Comparison of ENCODE assay signal across 16 mouse cellular contexts in the genomic region with DNA sequence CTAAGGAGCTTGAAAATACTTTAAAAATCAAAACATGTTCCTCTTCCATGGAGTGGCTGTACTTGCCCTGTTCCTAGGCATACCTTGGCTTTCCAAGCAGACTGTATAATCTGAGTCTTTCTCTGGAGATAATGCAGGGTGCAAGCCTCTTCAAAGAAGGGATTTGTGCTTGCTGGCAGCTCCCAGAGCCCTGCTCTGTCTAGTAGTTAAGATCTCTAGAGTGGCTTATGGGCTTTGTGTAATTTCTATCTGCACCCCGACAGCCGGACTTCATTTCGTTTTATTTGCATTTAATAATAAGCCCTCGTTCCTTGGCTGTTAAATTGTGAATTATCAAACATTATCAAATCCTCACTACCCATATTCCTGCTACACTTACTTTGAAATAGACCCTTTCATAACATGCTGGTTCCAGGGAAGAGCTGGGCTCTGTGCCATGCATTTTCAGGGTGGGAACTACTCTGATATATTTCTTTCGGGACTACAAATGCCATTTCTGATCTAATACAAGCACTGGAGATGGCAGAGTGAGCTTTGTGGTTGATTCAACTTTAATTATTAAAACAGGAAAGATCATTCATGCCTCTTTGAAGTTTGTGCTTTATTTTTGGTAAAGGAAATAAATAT.
A peak's percentile ranks its signal among the peaks of the same experiment; 100 is the strongest.
DNase-seq lines count a peak whose midpoint lies in the region; ATAC-seq and TF ChIP-seq lines count a peak whose summit lies in the region.
"Had no signal": no experiment of that assay in that cellular context is flagged by ENCODE, and none has a peak within 500 bp of the region (broad histone marks: within the 10 kb centered on the region; RNA-seq: fewer than 3 reads in every experiment).

No protein-coding gene starts in this region.

- H3K4me2 ChIP-seq in hindbrain, embryonic 16.5 days (ENCODE audit: low read length): no peak overlapping the region
- no peak overlapping the region for H3K4me2 ChIP-seq in stomach, postnatal 0 days (replicated peaks; ENCODE audit: low read depth)
- H3K4me2 ChIP-seq: neural tube, embryonic 13.5 days had no signal

- H3K4me1 ChIP-seq in hindbrain, embryonic 16.5 days (ENCODE audit: control insufficient read depth, insufficient read depth, low read depth, low read length): peaks cover 3% of the 10 kb centered on the region; the same call in 1 of the 2 replicates
- H3K4me1 ChIP-seq in hindbrain, embryonic 10.5 days (replicated peaks): no peaks in the 10 kb centered on the region
- no peaks in the 10 kb centered on the region for H3K4me1 ChIP-seq in stomach, postnatal 0 days (replicated peaks; ENCODE audit: control insufficient read depth, insufficient read depth)

- TF ChIP-seq EP300 in stomach, postnatal 0 days (optimal IDR thresholded peaks at IDR 0.05): no peak

- DNase-seq in cerebellum, postnatal 10 days: peak; percentile 30 to 55
- no peak for DNase-seq in cerebellum, adult 8-10 months
- no peak for DNase-seq in hindbrain, embryonic 10.5 days (ENCODE audit: low spot score)
- peak; percentile 19 for DNase-seq in right cerebral cortex, postnatal 14 days
- no peak for DNase-seq in right cerebral cortex, postnatal 36 days (ENCODE audit: low spot score in 2 of 2)
- DNase-seq in kidney, postnatal 25 days: no peak
- DNase-seq in stomach, postnatal 0 days (ENCODE audit: low spot score): no peak
- DNase-seq: adrenal gland, adult 8-10 months; cerebellum, adult 9-10 months; kidney, adult 18-20 months; kidney, postnatal 4 days; lung, postnatal 36 days; thymus, adult 2 months had no signal

- H3K4me3 ChIP-seq in hindbrain, embryonic 16.5 days (ENCODE audit: low read length): no peak overlapping the region
- no peak overlapping the region for H3K4me3 ChIP-seq in hindbrain, embryonic 10.5 days
- no peak overlapping the region for H3K4me3 ChIP-seq in stomach, postnatal 0 days (ENCODE audit: low read depth, low read length)
- H3K4me3 ChIP-seq: erythroblast, embryonic 14.5 days; neural tube, embryonic 13.5 days had no signal

- no peaks in the 10 kb centered on the region for H3K9me3 ChIP-seq in hindbrain, embryonic 16.5 days (ENCODE audit: control insufficient read depth, low read length)
- no peaks in the 10 kb centered on the region for H3K9me3 ChIP-seq in hindbrain, embryonic 10.5 days
- no peaks in the 10 kb centered on the region for H3K9me3 ChIP-seq in stomach, postnatal 0 days (ENCODE audit: control insufficient read depth, low read length)
- H3K9me3 ChIP-seq: neural tube, embryonic 13.5 days had no signal

- no peaks in the 10 kb centered on the region for H3K36me3 ChIP-seq in hindbrain, embryonic 16.5 days (ENCODE audit: control insufficient read depth, insufficient read depth, low read length)
- H3K36me3 ChIP-seq in hindbrain, embryonic 10.5 days: no peaks in the 10 kb centered on the region
- no peaks in the 10 kb centered on the region for H3K36me3 ChIP-seq in stomach, postnatal 0 days (ENCODE audit: control insufficient read depth, insufficient read depth, low read length)
- H3K36me3 ChIP-seq: neural tube, embryonic 13.5 days had no signal

- 47% methylated on average over 5 of the region's 5 CpGs for WGBS in hindbrain, embryonic 16.5 days
- WGBS in hindbrain, embryonic 10.5 days: 92% methylated on average over 5 of the region's 5 CpGs
- WGBS in stomach, postnatal 0 days: 45% methylated on average over 5 of the region's 5 CpGs

- H3K27me3 ChIP-seq in hindbrain, embryonic 16.5 days (replicated peaks; ENCODE audit: control insufficient read depth, insufficient read depth, low read length): no peaks in the 10 kb centered on the region
- H3K27me3 ChIP-seq in hindbrain, embryonic 10.5 days (ENCODE audit: insufficient read depth, poor library complexity, severe bottlenecking): no peaks in the 10 kb centered on the region
- no peaks in the 10 kb centered on the region for H3K27me3 ChIP-seq in stomach, postnatal 0 days (ENCODE audit: control insufficient read depth, insufficient read depth, low read length)
- H3K27me3 ChIP-seq: neural tube, embryonic 13.5 days had no signal

- no peak for TF ChIP-seq CTCF in stomach, postnatal 0 days (IDR thresholded peaks at IDR 0.05; ENCODE audit: low read depth)

- peak overlapping the region; percentile 12; the same call in 1 of the 2 replicates for H3K27ac ChIP-seq in hindbrain, embryonic 16.5 days (ENCODE audit: low read depth, low read length)
- no peak overlapping the region for H3K27ac ChIP-seq in hindbrain, embryonic 10.5 days
- H3K27ac ChIP-seq in stomach, postnatal 0 days (replicated peaks): no peak overlapping the region
- H3K27ac ChIP-seq: neural tube, embryonic 13.5 days had no signal

- peak; percentile 42; the same call in 1 of the 2 replicates for ATAC-seq in hindbrain, embryonic 16.5 days
- no peak for ATAC-seq in stomach, postnatal 0 days (ENCODE audit: low FRiP score, low TSS enrichment)

- no peak overlapping the region for H3K9ac ChIP-seq in hindbrain, embryonic 16.5 days (ENCODE audit: low read depth, low read length)
- H3K9ac ChIP-seq in stomach, postnatal 0 days (ENCODE audit: low read length): no peak overlapping the region
- H3K9ac ChIP-seq: neural tube, embryonic 13.5 days had no signal

Comparison
In these comparisons a context has a peak if more than half of its experiments do, and no peak if none do; other contexts are left out.
1. DNase-seq: peak in cerebellum, postnatal 10 days (2 of 2) and right cerebral cortex, postnatal 14 days (single experiment); none in cerebellum, adult 8-10 months (single experiment), hindbrain, embryonic 10.5 days (single experiment), right cerebral cortex, postnatal 36 days (0 of 2), kidney, postnatal 25 days (0 of 2) and stomach, postnatal 0 days (single experiment).